ENCODE assay signal across 9 mouse cellular contexts in the genomic region with DNA sequence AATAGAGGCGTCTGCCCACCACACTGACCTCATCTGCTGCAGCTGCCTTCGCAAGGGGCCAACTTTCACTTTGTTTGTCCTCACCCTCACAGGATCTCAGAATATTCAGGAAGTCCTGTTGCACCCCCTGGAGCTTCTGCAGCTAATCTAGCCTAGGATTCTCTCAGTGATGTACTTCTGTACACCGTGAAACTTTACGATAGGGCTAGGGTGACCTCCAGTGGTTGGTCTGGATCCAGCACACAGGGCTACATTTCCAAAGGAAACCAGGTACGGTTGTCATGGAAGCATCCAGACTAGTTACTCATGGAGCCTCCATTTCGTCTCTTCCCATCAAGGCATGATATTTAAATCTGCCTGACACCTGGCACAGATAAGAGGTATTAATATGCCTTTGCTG. TPM values are rescaled to one million over a fixed set of nuclear protein-coding genes. Genes with fewer than 3 reads are reported as not detected.
DNase-seq lines count a peak whose midpoint lies in the region; ATAC-seq and TF ChIP-seq lines count a peak whose summit lies in the region.
"Had no signal": no experiment of that assay in that cellular context is flagged by ENCODE, and none has a peak within 500 bp of the region (broad histone marks: within the 10 kb centered on the region; RNA-seq: fewer than 3 reads in every experiment).

No protein-coding gene starts in this region.

- peak; percentile 87; the same call in 1 of the 2 replicates for ATAC-seq in lung, embryonic 14.5 days (ENCODE audit: insufficient read depth)

- no peaks in the 10 kb centered on the region for H3K4me1 ChIP-seq in ES-Bruce4 (ENCODE audit: control insufficient read depth, insufficient read depth, low read length)
- no peaks in the 10 kb centered on the region for H3K4me1 ChIP-seq in lung, embryonic 14.5 days (ENCODE audit: insufficient read depth)

- TF ChIP-seq POLR2A in ES-Bruce4 (IDR thresholded peaks at IDR 0.05; ENCODE audit: insufficient read depth, low read length), result no peak

- no peak overlapping the region for H3K27ac ChIP-seq in ES-Bruce4 (ENCODE audit: insufficient read depth, low read length)
- H3K27ac ChIP-seq in lung, embryonic 14.5 days (ENCODE audit: low read depth), result no peak overlapping the region

- 16% methylated on average over 6 of the region's 6 CpGs for WGBS in lung, embryonic 14.5 days

- H3K4me3 ChIP-seq in ES-Bruce4 (ENCODE audit: low read depth, low read length), result no peak overlapping the region
- H3K4me3 ChIP-seq in lung, embryonic 14.5 days (ENCODE audit: low read depth, low read length), result no peak overlapping the region

- DNase-seq in adrenal gland, postnatal 36 days, result peak; percentile 59 to 69
- DNase-seq in fibroblast of lung, adult 2 months (ENCODE audit: low read depth), result peak; percentile 40
- DNase-seq in heart, postnatal 36 days, result peak; percentile 36 to 51
- DNase-seq in layer of hippocampus, adult 18-20 months (ENCODE audit: low spot score in 2 of 2), result peak; percentile 74 to 91
- peak; percentile 86 for DNase-seq in lung, embryonic 14.5 days
- peak; percentile 44 for DNase-seq in ovary, postnatal 14 days (ENCODE audit: low spot score)
- no peak for DNase-seq in c-Kit-positive CD71-positive TER-119-positive erythroid progenitor cells, embryonic 14.5 days (ENCODE audit: low spot score)

- intact Hi-C loops in heart, postnatal 36 days (cut with DNase I), result loop anchor here (1.0 to 2.0 kb wide), 2 partner anchors 127 to 235 kb away; no protein-coding TSS in a partner anchor

- TF ChIP-seq CTCF in ES-Bruce4 (IDR thresholded peaks at IDR 0.05; ENCODE audit: low read depth, low read length), result peak; percentile 45
- peak; percentile 80 for TF ChIP-seq CTCF in lung, embryonic 14.5 days (IDR thresholded peaks at IDR 0.05; ENCODE audit: low read depth)

- no peaks in the 10 kb centered on the region for H3K36me3 ChIP-seq in ES-Bruce4 (ENCODE audit: control insufficient read depth, insufficient read depth, low read length, poor library complexity, severe bottlenecking)
- no peaks in the 10 kb centered on the region for H3K36me3 ChIP-seq in lung, embryonic 14.5 days (ENCODE audit: insufficient read depth)

- H3K4me2 ChIP-seq in lung, embryonic 14.5 days, result no peak overlapping the region

- no peaks in the 10 kb centered on the region for H3K9me3 ChIP-seq in ES-Bruce4 (replicated peaks; ENCODE audit: control insufficient read depth, insufficient read depth, low read length, poor library complexity, severe bottlenecking)
- H3K9me3 ChIP-seq in lung, embryonic 14.5 days (ENCODE audit: low read depth, low read length), result no peaks in the 10 kb centered on the region

- H3K9ac ChIP-seq in ES-Bruce4 (ENCODE audit: low read depth, poor library complexity, severe bottlenecking), result no peak overlapping the region
- H3K9ac ChIP-seq in lung, embryonic 14.5 days, result no peak overlapping the region

- TF ChIP-seq EP300 in ES-Bruce4 (IDR thresholded peaks at IDR 0.05; ENCODE audit: insufficient read depth, low read depth, low read length), result no peak

- H3K27me3 ChIP-seq in ES-Bruce4 (ENCODE audit: control insufficient read depth, insufficient read depth, low read length, poor library complexity, severe bottlenecking), result no peaks in the 10 kb centered on the region; the same call in none of the 2 replicates
- no peaks in the 10 kb centered on the region for H3K27me3 ChIP-seq in lung, embryonic 14.5 days (ENCODE audit: insufficient read depth, low read length)

RNA-seq across cellular contexts. Expression of gene Otor, which starts 15.5 kb away (rescaled TPM):
- not detected in 2 replicates for polyA plus RNA-seq in ES-Bruce4 (2011; ENCODE audit: insufficient read depth, insufficient read length, low read depth, missing spikeins)
- not detected for total RNA-seq in adrenal gland, postnatal 36 days (2021)
- total RNA-seq in heart, postnatal 36 days (2021), result not detected
- under 1 TPM in 1 of 2 experiments, not detected in 1; 0.45 TPM for total RNA-seq in layer of hippocampus, adult 18-20 months (2021)
- 1.0 and 1.3 TPM in 2 replicates for polyA plus RNA-seq in lung, embryonic 14.5 days (2014; fragmentation: Nextera tagmentation; extraction: Ambion mirVana)
- total RNA-seq: gastrocnemius, postnatal 4 days had no signal

RNA-seq across cellular contexts. Expression of gene Snrpb2, which starts 30.9 kb away (rescaled TPM):
- polyA plus RNA-seq in ES-Bruce4 (2011; ENCODE audit: insufficient read depth, insufficient read length, low read depth, missing spikeins), result 155 and 156 TPM in 2 replicates
- 10 to 100 TPM; 42.5 to 42.9 TPM for total RNA-seq in adrenal gland, postnatal 36 days (2021)
- 10 to 100 TPM; 20.8 to 22.7 TPM for total RNA-seq in heart, postnatal 36 days (2021)
- total RNA-seq in layer of hippocampus, adult 18-20 months (2021), result 10 to 100 TPM; 37.8 to 39.7 TPM
- 85.2 and 91.0 TPM in 2 replicates for polyA plus RNA-seq in lung, embryonic 14.5 days (2014; fragmentation: Nextera tagmentation; extraction: Ambion mirVana)
